9 mouse cellular contexts compared by ENCODE assay signal in the genomic region with DNA sequence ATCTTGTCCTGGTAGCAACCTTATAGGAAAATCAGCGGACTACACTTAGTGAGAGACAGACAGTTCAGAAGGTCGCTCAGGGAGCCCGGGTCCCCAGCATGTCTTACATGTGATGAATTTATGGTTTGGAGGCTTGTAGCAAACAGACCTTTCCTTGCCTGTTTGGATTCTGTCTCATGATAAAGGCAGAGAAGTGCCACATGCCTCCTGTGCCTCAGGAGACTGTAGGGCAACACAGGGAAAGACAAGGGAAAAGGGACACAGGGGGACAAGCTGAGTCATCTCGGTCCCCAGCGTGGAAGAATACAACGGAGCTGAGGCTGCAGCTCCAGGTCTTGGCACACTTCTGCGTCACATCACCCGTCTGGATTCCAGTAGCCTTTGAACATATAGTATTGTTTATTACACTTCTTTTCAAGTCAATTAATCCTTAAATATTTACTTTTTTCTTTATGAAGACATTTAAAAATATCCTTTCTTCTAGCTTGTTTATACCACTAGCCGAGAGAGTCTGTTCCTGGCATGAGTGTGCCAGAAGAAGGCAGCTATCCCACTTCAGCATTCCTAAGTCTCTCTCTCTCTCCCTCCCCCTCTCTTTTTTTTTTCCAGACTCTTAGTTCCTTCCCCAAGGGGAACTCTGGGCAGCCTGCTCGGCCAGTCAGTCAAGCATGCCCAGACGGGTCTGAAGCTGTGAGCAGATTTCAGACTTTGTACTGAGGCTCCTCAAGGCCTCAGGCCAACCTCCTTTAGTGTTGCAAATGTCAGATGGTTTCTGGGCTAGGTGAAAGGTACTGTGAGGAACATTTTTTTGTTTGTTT.
DNase-seq lines count a peak whose midpoint lies in the region; ATAC-seq lines count a peak whose summit lies in the region.
"Had no signal": no experiment of that assay in that cellular context is flagged by ENCODE, and none has a peak within 500 bp of the region (broad histone marks: within the 10 kb centered on the region; RNA-seq: fewer than 3 reads in every experiment).

No protein-coding gene starts in this region.

- no peaks in the 10 kb centered on the region; the same call in 1 of the 2 replicates for H3K9me3 ChIP-seq in limb, embryonic 12.5 days
- no peaks in the 10 kb centered on the region for H3K9me3 ChIP-seq in limb, embryonic 10.5 days (replicated peaks)
- no peaks in the 10 kb centered on the region for H3K9me3 ChIP-seq in embryonic facial prominence, embryonic 11.5 days (replicated peaks; ENCODE audit: control insufficient read depth, low read length)
- no peaks in the 10 kb centered on the region; the same call in 1 of the 2 replicates for H3K9me3 ChIP-seq in kidney, embryonic 14.5 days (ENCODE audit: control insufficient read depth, low read length)

- H3K9ac ChIP-seq in limb, embryonic 12.5 days (replicated peaks) = no peak overlapping the region
- no peak overlapping the region for H3K9ac ChIP-seq in embryonic facial prominence, embryonic 11.5 days (replicated peaks; ENCODE audit: low read length)
- no peak overlapping the region for H3K9ac ChIP-seq in kidney, embryonic 14.5 days (ENCODE audit: low read depth, low read length)

- H3K4me3 ChIP-seq in limb, embryonic 12.5 days (replicated peaks) = no peak overlapping the region
- H3K4me3 ChIP-seq in limb, embryonic 10.5 days = no peak overlapping the region
- H3K4me3 ChIP-seq in embryonic facial prominence, embryonic 11.5 days (ENCODE audit: low read depth, low read length) = no peak overlapping the region
- no peak overlapping the region for H3K4me3 ChIP-seq in kidney, embryonic 14.5 days (ENCODE audit: low read length)

- no peak for ATAC-seq in limb, embryonic 12.5 days (ENCODE audit: insufficient number of reproducible peaks, insufficient read depth, low FRiP score, low TSS enrichment, low read depth)
- ATAC-seq in embryonic facial prominence, embryonic 11.5 days (replicated peaks; ENCODE audit: insufficient number of reproducible peaks, low FRiP score, low TSS enrichment, low read depth) = 0 out of 2 replicates have a peak, but pooled peaks have one; percentile 44
- peak; percentile 76 for ATAC-seq in kidney, embryonic 14.5 days (ENCODE audit: low FRiP score, low TSS enrichment)
- ATAC-seq: forebrain, embryonic 14.5 days had no signal

- no peaks in the 10 kb centered on the region for H3K27me3 ChIP-seq in limb, embryonic 12.5 days
- no peaks in the 10 kb centered on the region for H3K27me3 ChIP-seq in limb, embryonic 10.5 days (ENCODE audit: low read depth, poor library complexity, severe bottlenecking)
- no peaks in the 10 kb centered on the region for H3K27me3 ChIP-seq in embryonic facial prominence, embryonic 11.5 days (ENCODE audit: control insufficient read depth, insufficient read depth, low read length)
- H3K27me3 ChIP-seq in kidney, embryonic 14.5 days (ENCODE audit: control insufficient read depth, insufficient read depth, low read length) = no peaks in the 10 kb centered on the region

- 0 out of 2 replicates have a peak overlapping the region, but pooled peaks have one; percentile 37 for H3K27ac ChIP-seq in limb, embryonic 12.5 days
- H3K27ac ChIP-seq in limb, embryonic 10.5 days = no peak overlapping the region
- H3K27ac ChIP-seq in embryonic facial prominence, embryonic 11.5 days (replicated peaks; ENCODE audit: low read depth, low read length) = no peak overlapping the region
- no peak overlapping the region for H3K27ac ChIP-seq in kidney, embryonic 14.5 days (ENCODE audit: low read depth, low read length)

- no peak for DNase-seq in limb, embryonic 10.5 days (ENCODE audit: low spot score)
- DNase-seq in embryonic facial prominence, embryonic 11.5 days (ENCODE audit: low spot score) = peak; percentile 69
- peak; percentile 36 to 70 for DNase-seq in lung, postnatal 4 days
- no peak for DNase-seq in right cerebral cortex, postnatal 25 days
- DNase-seq in cerebellum, adult 9-10 months = no peak
- DNase-seq in adrenal gland, postnatal 4 days (ENCODE audit: low spot score in 2 of 2) = no peak

- WGBS in limb, embryonic 12.5 days = 38% methylated on average over 11 of the region's 11 CpGs
- WGBS in limb, embryonic 10.5 days = 48% methylated on average over 11 of the region's 11 CpGs
- WGBS in embryonic facial prominence, embryonic 11.5 days = 51% methylated on average over 11 of the region's 11 CpGs
- WGBS in kidney, embryonic 14.5 days = 33% methylated on average over 11 of the region's 11 CpGs

- no peak overlapping the region for H3K4me2 ChIP-seq in limb, embryonic 12.5 days
- H3K4me2 ChIP-seq in embryonic facial prominence, embryonic 11.5 days (ENCODE audit: low read depth, low read length) = no peak overlapping the region
- H3K4me2 ChIP-seq in kidney, embryonic 14.5 days (replicated peaks; ENCODE audit: low read depth, low read length) = no peak overlapping the region

- H3K4me1 ChIP-seq in limb, embryonic 12.5 days (replicated peaks) = no peaks in the 10 kb centered on the region; the same call in 1 of the 2 replicates
- peaks cover 6% of the 10 kb centered on the region; the same call in 1 of the 2 replicates for H3K4me1 ChIP-seq in limb, embryonic 10.5 days
- H3K4me1 ChIP-seq in embryonic facial prominence, embryonic 11.5 days (ENCODE audit: control insufficient read depth, insufficient read depth, low read length) = no peaks in the 10 kb centered on the region
- H3K4me1 ChIP-seq in kidney, embryonic 14.5 days (ENCODE audit: control insufficient read depth, insufficient read depth, low read length) = no peaks in the 10 kb centered on the region

- H3K36me3 ChIP-seq in limb, embryonic 12.5 days = no peaks in the 10 kb centered on the region
- H3K36me3 ChIP-seq in limb, embryonic 10.5 days = no peaks in the 10 kb centered on the region
- no peaks in the 10 kb centered on the region for H3K36me3 ChIP-seq in embryonic facial prominence, embryonic 11.5 days (replicated peaks; ENCODE audit: control insufficient read depth, insufficient read depth, low read depth, low read length)
- H3K36me3 ChIP-seq in kidney, embryonic 14.5 days (ENCODE audit: control insufficient read depth, insufficient read depth, low read length) = no peaks in the 10 kb centered on the region

Comparison
In these comparisons a context has a peak if more than half of its experiments do, and no peak if none do; other contexts are left out.
1. DNase-seq: peak in embryonic facial prominence, embryonic 11.5 days (single experiment) and lung, postnatal 4 days (2 of 2); none in limb, embryonic 10.5 days (single experiment), right cerebral cortex, postnatal 25 days (single experiment), cerebellum, adult 9-10 months (single experiment) and adrenal gland, postnatal 4 days (0 of 2).